Comparison of ENCODE assay signal across 19 mouse cellular contexts in genomic region chr2:19594856-19595255, GRCm38 (mm10). TPM values are rescaled to one million over a fixed set of nuclear protein-coding genes. Genes with fewer than 3 reads are reported as not detected.
"Had no signal": no experiment of that assay in that cellular context is flagged by ENCODE, and none has a peak within 500 bp of the region (broad histone marks: within the 10 kb centered on the region; RNA-seq: fewer than 3 reads in every experiment).

No protein-coding gene starts in this region.

- H3K4me3 ChIP-seq: midbrain, embryonic 10.5 days; midbrain, embryonic 12.5 days; myocyte; neural tube, embryonic 13.5 days; neural tube, embryonic 15.5 days had no signal

- DNase-seq: lung, adult 18-20 months; lung, embryonic 14.5 days; lung, postnatal 10 days; lung, postnatal 4 days; midbrain, embryonic 14.5 days; retina, postnatal 1 day; right cerebral cortex, postnatal 25 days; right cerebral cortex, postnatal 4 days; spleen, adult 18-20 months; thymus, adult 18-20 months; thymus, postnatal 14 days; thymus, postnatal 4 days had no signal

- H3K27ac ChIP-seq: midbrain, embryonic 10.5 days; midbrain, embryonic 12.5 days; neural tube, embryonic 13.5 days; neural tube, embryonic 15.5 days had no signal

RNA-seq across cellular contexts. Expression of gene 4921504E06Rik, which starts 41.1 kb away (rescaled TPM):
- total RNA-seq: megakaryocyte, adult 5-6 weeks; megakaryocyte-erythroid progenitor cell, adult 5-6 weeks had no signal
